Mouse (Mus musculus): Measurements from ENCODE around the gene Cyp4a12a.
"Not testable (repeated sequence)": the region's sequence is repeated elsewhere in the genome, so short reads cannot be mapped to it uniquely, and the experiment has no call there.

Cyp4a12a gene

DNA sequence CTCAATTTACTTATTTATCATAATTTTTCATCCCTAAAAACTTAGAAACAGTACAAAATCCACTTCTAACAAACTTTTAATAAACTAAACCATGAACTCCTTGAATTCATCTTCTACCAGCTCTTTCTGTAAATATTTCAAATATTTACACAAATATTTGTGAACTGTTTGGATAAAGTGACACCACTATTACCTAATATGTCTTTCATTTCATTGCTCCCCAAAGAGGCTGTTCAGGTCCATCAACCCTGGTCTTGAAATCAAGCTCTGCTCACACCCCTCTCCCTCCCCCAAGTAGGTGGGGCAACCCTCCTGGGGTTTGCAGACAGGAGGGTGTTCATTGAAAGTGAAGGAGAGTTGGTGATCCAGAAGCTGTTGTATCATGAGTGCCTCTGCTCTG is at the start of gene Cyp4a12a:
Gene Cyp4a12a (plus strand): TSS at position 301 of the 400 bp plus-strand sequence.
- DNase-seq (ENCODE audit: low spot score) = not testable (repeated sequence)

DNA sequence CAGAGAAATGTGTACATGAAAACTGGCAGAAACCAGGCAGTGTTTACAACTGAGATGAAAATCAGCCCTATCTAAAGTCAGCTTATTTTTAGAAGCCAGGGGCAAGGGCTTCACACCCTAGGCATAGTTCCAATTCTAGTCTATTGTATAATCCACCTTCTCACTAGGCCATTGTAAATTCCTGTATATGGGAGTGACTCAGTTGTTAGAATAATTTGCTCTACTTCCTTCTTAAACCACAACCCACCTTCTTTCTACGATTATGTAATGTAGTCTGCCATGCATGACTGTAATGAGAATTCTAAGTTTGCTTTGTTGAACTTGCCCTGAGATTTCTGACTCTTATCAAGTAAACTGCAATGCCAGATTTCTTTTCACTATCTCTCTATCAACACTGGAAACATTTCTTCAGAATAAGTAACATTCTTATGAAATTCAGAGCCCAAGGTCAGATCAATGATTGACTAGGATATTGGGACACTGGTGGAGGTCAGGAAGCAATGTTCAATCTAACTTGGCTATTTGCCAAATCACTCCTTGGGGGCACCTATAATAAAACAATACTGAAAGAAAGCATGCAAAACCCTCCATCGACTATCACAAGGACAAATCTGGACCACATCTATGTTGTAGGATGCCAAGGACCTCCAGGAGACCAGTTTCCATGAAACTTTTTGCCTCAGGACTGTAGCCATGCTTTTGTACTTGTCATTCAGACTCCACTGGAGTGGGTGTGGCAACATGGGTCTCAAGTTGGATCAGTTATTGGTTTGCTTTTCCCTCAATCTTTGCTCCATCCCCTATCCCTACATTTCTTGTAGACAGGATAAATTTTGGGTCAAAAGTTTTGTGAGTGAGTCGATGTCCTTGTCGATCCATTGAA is 33.9 kb upstream of the Cyp4a12a start:
- not testable (repeated sequence) for DNase-seq (ENCODE audit: low spot score)

DNA sequence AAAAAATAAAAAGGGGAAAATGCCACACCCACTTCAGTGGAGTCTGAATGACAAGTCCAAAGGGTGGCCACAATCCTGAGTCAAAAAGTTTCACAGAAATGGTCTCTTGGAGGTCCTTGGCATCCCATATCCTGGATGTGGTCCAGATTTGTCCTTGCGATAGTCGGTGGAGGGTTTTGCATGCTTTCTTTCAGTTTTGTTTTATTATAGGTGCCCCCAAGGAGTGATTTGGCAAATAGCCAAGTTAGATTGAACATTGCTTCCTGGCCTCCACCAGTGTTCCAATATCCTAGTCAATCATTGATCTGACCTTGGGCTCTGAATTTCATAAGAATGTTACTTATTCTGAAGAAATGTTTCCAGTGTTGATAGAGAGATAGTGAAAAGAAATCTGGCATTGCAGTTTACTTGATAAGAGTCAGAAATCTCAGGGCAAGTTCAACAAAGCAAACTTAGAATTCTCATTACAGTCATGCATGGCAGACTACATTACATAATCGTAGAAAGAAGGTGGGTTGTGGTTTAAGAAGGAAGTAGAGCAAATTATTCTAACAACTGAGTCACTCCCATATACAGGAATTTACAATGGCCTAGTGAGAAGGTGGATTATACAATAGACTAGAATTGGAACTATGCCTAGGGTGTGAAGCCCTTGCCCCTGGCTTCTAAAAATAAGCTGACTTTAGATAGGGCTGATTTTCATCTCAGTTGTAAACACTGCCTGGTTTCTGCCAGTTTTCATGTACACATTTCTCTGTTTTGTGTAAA is 20.4 kb upstream of the Cyp4a12a start:
- DNase-seq (ENCODE audit: low spot score) = not testable (repeated sequence)

DNA sequence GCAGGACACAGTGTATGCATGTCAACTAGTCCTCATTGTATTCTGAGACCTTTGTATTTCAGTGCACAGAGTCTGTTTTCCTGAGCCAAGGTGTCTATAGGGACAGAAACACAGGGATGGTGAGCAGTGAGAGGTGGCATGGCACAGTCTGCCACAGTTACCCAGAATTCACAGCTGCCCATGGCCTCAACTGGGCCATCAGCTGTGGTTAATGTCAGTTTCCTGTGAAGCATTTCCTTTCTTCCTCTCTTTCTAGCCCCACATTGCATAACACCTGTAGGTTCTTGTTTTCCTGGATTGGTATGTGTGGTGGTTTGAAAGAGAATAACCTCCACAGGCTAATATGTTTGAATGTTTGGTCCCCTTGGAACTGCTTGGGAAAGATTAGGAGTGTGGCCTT is 18.5 kb upstream of the Cyp4a12a start:
- no peak for DNase-seq (ENCODE audit: low spot score)

DNA sequence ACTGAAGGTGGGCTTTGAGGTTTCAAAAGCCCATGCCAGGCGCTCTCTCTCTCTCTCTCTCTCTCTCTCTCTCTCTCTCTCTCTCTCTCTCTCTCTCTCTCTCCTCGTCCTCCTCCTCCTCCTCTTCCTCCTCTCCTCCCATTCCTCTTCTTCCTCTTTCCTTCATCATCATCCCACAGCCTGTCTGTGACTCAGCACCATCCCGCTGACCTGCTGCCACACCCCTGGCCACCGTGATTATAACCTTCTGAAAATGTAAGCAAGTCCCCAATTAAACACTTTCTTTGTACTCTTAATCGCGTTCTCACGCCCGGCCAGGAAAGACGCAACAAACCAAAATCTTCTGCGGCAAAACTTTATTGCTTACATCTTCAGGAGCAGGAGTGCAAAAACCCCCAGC is 18.1 kb upstream of the Cyp4a12a start:
- DNase-seq (ENCODE audit: low spot score) = not testable (repeated sequence)

DNA sequence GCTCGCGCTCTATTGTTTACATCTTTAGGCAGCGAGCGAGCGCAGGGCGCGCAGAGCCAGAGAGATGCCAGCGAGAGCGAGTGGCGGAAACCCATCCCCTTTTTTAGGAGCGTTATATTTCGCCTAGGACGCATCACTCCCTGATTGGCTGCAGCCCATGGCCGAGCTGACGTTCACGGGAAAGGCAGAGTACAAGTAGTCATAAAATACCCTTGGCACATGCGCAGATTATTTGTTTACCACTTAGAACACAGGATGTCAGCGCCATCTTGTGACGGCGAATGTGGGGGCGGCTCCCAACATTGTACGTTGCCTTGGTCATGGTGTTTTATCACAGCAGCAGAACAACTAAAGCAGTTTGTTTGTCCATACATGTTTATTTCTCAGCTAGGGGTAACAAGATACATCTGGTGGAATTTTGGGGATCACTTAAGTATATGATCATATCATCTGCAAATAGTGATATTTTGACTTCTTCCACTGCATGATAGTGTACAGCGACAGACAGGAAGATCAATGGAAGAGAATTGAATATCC is 17.5 kb upstream of the Cyp4a12a start:
- DNase-seq (ENCODE audit: low spot score) = not testable (repeated sequence)

DNA sequence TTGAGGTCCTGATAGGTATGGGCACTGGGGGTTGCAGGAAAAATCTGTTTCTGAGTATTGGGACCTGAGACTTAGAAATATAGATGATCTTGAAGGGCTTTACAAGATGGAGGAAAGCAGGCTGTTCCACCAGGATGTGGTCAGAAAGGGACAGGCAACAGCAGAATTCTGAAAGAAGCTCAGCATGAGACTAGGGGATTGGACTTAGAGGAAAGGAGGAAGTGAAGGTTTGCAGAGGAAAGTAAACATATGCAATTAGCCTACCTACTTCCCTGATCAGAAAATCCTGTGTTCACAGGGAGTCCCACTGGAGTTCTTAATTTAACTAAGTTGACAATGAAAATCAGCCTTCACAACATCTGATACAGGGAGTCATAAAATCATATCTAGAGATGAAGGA is 26.9 kb downstream of the Cyp4a12a start:
- DNase-seq (ENCODE audit: low spot score) = not testable (repeated sequence)

DNA sequence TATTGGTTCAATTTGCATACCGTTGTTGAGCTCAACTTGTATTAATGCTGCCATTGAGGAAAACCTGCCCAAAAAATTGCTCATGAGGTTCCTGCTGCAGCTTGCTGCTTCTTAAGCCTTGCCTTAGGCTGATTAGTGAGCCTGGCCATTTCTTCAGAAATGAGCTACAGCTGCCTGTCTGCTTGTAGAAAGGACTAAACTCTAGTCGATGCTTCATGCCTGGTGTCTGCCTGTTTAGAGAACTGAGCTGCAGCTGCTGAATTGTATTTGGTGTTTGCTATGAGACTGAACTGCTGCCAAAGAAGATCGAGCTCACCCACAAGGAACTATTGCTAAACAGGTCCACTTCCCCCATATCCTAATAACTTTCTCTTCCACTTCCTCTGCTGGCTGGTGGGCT is 66.8 kb downstream of the Cyp4a12a start:
- DNase-seq (ENCODE audit: low spot score) = not testable (repeated sequence)

DNA sequence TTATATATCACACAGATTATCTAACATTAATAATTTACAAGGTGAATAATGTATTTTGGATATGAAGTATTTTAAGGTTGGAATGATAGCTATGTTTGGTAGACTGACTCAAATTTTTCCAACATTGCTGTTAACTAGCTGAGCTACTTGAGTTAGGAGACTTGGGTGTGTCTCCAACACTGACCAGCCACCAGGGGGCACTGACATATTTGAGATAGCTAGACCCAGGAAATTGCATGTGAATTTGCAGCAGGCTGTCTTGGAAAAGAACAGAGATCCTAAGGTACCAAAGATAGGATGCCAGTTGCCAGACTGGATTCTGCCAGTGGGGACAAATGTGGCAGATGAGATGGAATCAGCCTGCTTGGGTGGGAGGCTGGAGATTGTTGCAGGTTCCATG is 69.2 kb downstream of the Cyp4a12a start:
- peak; percentile 8 for DNase-seq (ENCODE audit: low spot score)
